Mouse (Mus musculus) intestine, postnatal 0 days (tissue): ENCODE data around the gene Tceanc2. TPM values are rescaled to one million over a fixed set of nuclear protein-coding genes. Genes with fewer than 3 reads are reported as not detected.

Experiments used
- ATAC-seq: fragments of 200-750 bp; cut with Nextera tagmentation; 2 replicates; pipeline ENCODE4 v1.8.0; 2017; ENCODE audit warnings: mild to moderate bottlenecking, moderate TSS enrichment, moderate library complexity
- H3K27ac ChIP-seq: fragments of 300-500 bp; sonication (generic); 2 replicates; pipeline ENCODE4 v1.5.1; 2014; ENCODE audit warnings: mild to moderate bottlenecking, low read depth, low read length, moderate library complexity
- H3K27me3 ChIP-seq: fragments of 300-500 bp; sonication (generic); replicated peaks from 2 replicates; pipeline ENCODE4 v1.6.1; 2014; ENCODE audit warnings: low read length, mixed read lengths; ENCODE audit not compliant: control insufficient read depth, insufficient read depth
- H3K36me3 ChIP-seq: fragments of 300-500 bp; sonication (generic); 2 replicates; pipeline ENCODE4 v1.6.1; 2014; ENCODE audit warnings: mild to moderate bottlenecking, moderate library complexity; ENCODE audit not compliant: control insufficient read depth, insufficient read depth
- H3K4me1 ChIP-seq: fragments of 300-500 bp; sonication (generic); replicated peaks from 2 replicates; pipeline ENCODE4 v1.6.1; 2014; ENCODE audit warnings: antibody characterized with exemption, low read length, mixed read lengths; ENCODE audit not compliant: control insufficient read depth, insufficient read depth
- H3K4me2 ChIP-seq: fragments of 300-500 bp; sonication (generic); replicated peaks from 2 replicates; pipeline ENCODE4 v1.6.1; 2014; ENCODE audit warnings: low read depth, mild to moderate bottlenecking, moderate library complexity
- H3K4me3 ChIP-seq: fragments of 300-500 bp; sonication (generic); 2 replicates; pipeline ENCODE4 v1.5.1; 2014; ENCODE audit warnings: low read depth, low read length
- H3K9ac ChIP-seq: fragments of 300-500 bp; sonication (generic); 2 replicates; pipeline ENCODE4 v1.6.1; 2014; ENCODE audit warnings: mild to moderate bottlenecking, low read depth, low read length
- H3K9me3 ChIP-seq: fragments of 300-500 bp; sonication (generic); 2 replicates; pipeline ENCODE4 v1.6.1; 2016; ENCODE audit warnings: mixed run types; ENCODE audit not compliant: control insufficient read depth
- CTCF ChIP-seq: sonication (generic); IDR thresholded peaks from 2 replicates; pipeline ENCODE4 v1.5.1; 2016; ENCODE audit warnings: low read depth, mild to moderate bottlenecking, control low read depth, antibody characterized with exemption, moderate library complexity
- WGBS: fragments of 180-500 bp; shearing (Covaris S2); extraction: QIAGEN DNeasy Blood & Tissue Kit; methylation state at CpG from one replicate; pipeline ENCODE4 v1.1.7; 2014; 5-methylcytosine and 5-hydroxymethylcytosine counted together
- polyA plus RNA-seq: library from polyadenylated mRNA; unstranded; fragments of >200 nt; fragmentation: Nextera tagmentation; extraction: Ambion mirVana; gene quantifications from 2 replicates; pipeline ENCODE4 v1.2.1, GENCODE M21; 2015

Gene Tceanc2
- polyA plus RNA-seq, 1 experiment from 2014 or later = 17.7 TPM

DNA sequence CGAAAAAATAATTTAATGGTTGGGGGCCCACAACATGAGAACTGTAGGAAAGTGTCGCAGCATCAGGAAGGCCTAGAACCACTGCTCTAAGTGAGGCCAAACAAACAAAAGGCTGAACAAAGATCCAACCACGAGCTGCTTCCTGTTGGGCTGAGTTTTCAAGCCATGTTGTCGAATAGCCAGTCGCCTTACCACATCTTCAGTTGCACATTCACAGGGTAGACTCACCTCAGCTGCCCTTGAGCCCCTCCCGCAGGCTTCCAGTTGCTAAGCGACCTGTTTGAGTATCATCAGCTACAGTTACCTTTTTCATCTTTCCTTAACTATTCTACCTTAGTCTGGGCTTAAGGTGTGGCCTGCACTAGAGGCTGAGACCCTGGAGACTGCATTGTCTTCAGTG lies 24.1 kb upstream of the Tceanc2 start:
- H3K36me3 ChIP-seq = peaks cover 64% of the 10 kb centered on the region
- H3K4me2 ChIP-seq = no peak overlapping the region
- TF ChIP-seq CTCF = no peak
- no peaks in the 10 kb centered on the region for H3K4me1 ChIP-seq
- ATAC-seq = no peak
- H3K9me3 ChIP-seq = no peaks in the 10 kb centered on the region
- no peaks in the 10 kb centered on the region for H3K27me3 ChIP-seq
- 71% methylated on average over 7 of the region's 7 CpGs for WGBS
- H3K27ac ChIP-seq = no peak overlapping the region
- H3K4me3 ChIP-seq = no peak overlapping the region
- H3K9ac ChIP-seq = no peak overlapping the region

- no peak for ATAC-seq
- TF ChIP-seq CTCF = no peak
- Histone ChIP-seq H3K36me3 (peaks cover 66% of the 10 kb centered on the region), H3K4me1 (no peaks in the 10 kb centered on the region), H3K4me2 (no peak overlapping the region), H3K27me3 (no peaks in the 10 kb centered on the region), H3K9ac (no peak overlapping the region), H3K9me3 (no peaks in the 10 kb centered on the region), H3K4me3 (no peak overlapping the region), H3K27ac (no peak overlapping the region)
- WGBS = 96% methylated on average over 3 of the region's 3 CpGs
Measured at GRCm38 (mm10) chr4:107201779-107202178, 22.9 kb upstream of the Tceanc2 start.

GRCm38 (mm10) chr4:107198072-107198471 lies 19.2 kb upstream of the Tceanc2 start:
- 98% methylated on average over 5 of the region's 5 CpGs for WGBS
- H3K9ac ChIP-seq = no peak overlapping the region
- no peaks in the 10 kb centered on the region for H3K27me3 ChIP-seq
- H3K4me2 ChIP-seq = no peak overlapping the region
- H3K4me3 ChIP-seq = no peak overlapping the region
- no peaks in the 10 kb centered on the region for H3K9me3 ChIP-seq
- no peak for ATAC-seq
- no peaks in the 10 kb centered on the region for H3K4me1 ChIP-seq
- H3K36me3 ChIP-seq = peaks cover 81% of the 10 kb centered on the region
- no peak for TF ChIP-seq CTCF
- H3K27ac ChIP-seq = no peak overlapping the region

DNA sequence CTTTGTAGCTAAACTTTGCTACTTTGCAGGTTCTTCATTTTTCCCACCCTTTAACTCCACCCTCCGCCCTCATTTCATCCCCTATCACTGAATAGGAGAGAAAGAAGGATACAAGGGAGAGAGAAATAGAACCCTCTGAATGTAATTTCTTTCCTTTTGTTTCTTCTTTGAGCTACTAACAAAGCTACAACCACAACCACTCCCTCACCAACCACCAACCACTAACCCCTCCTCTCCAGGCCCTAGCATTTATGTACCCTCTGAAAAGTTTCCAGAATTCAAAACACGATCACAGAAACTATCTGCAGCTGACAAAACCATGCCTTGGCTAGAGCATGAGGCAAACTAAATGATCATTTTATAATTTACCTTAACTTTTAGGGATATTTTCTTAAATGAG lies 17.5 kb upstream of the Tceanc2 start:
- no peak overlapping the region for H3K27ac ChIP-seq
- no peak for TF ChIP-seq CTCF
- H3K9me3 ChIP-seq = no peaks in the 10 kb centered on the region
- no peak overlapping the region for H3K9ac ChIP-seq
- ATAC-seq = no peak
- H3K27me3 ChIP-seq = no peaks in the 10 kb centered on the region
- H3K36me3 ChIP-seq = peaks cover 81% of the 10 kb centered on the region
- no peaks in the 10 kb centered on the region for H3K4me1 ChIP-seq
- 93% methylated on average over 2 of the region's 2 CpGs for WGBS
- H3K4me3 ChIP-seq = no peak overlapping the region
- H3K4me2 ChIP-seq = no peak overlapping the region

- Histone ChIP-seq H3K27ac (no peak overlapping the region), H3K4me2 (no peak overlapping the region), H3K9me3 (no peaks in the 10 kb centered on the region), H3K36me3 (peaks cover 78% of the 10 kb centered on the region), H3K4me1 (no peaks in the 10 kb centered on the region), H3K27me3 (no peaks in the 10 kb centered on the region), H3K9ac (no peak overlapping the region), H3K4me3 (no peak overlapping the region)
- 94% methylated on average over 3 of the region's 3 CpGs for WGBS
- no peak for TF ChIP-seq CTCF
- ATAC-seq = no peak
Measured at GRCm38 (mm10) chr4:107193841-107194240, 14.9 kb upstream of the Tceanc2 start.

DNA sequence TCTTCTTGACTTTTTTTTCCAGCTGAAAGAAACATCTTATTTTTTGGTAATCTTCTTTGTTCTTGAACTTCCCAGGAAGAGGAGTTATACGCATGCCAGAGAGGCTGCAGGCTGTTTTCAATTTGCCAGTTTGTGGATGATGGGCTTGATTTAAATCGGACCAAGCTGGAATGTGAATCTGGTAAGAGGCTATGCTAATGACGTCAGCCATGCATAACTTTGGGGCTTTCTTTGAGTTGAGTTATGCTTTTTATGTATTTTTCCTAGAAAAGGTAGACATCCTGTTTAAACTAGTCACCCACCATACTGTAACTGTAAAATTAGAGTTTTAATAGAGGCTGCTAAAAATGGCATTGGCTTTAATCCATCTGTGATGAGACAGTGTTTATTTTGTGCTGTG lies 6.8 kb upstream of the Tceanc2 start:
- ATAC-seq = no peak
- TF ChIP-seq CTCF = no peak

GRCm38 (mm10) chr4:107183203-107183602 lies 4.3 kb upstream of the Tceanc2 start:
- H3K4me2 ChIP-seq = no peak overlapping the region
- no peak for TF ChIP-seq CTCF
- WGBS = 68% methylated on average over 4 of the region's 4 CpGs

More for the DNA sequence above, 6.8 kb upstream of the Tceanc2 start:
- Histone ChIP-seq H3K4me3 (no peak overlapping the region), H3K9ac (no peak overlapping the region), H3K36me3 (peaks cover 30% of the 10 kb centered on the region), H3K4me1 (0 out of 2 replicates have a peak, but pooled peaks cover 4% of the 10 kb centered on the region), H3K4me2 (no peak overlapping the region), H3K27me3 (no peaks in the 10 kb centered on the region), H3K9me3 (no peaks in the 10 kb centered on the region), H3K27ac (no peak overlapping the region)
- WGBS = 76% methylated on average over 3 of the region's 3 CpGs

More at GRCm38 (mm10) chr4:107183203-107183602, 4.3 kb upstream of the Tceanc2 start:
- H3K4me3 ChIP-seq = no peak overlapping the region
- H3K36me3 ChIP-seq = peaks cover 15% of the 10 kb centered on the region
- no peaks in the 10 kb centered on the region for H3K9me3 ChIP-seq
- no peak overlapping the region for H3K27ac ChIP-seq
- no peaks in the 10 kb centered on the region for H3K27me3 ChIP-seq
- H3K9ac ChIP-seq = no peak overlapping the region
- no peak for ATAC-seq
- H3K4me1 ChIP-seq = peaks cover 4% of the 10 kb centered on the region; the same call in 1 of the 2 replicates
